Mouse (Mus musculus) T-helper 1 cell (primary cell): ENCODE results near the gene Mkrn2os.
"Not testable (repeated sequence)": the region's sequence is repeated elsewhere in the genome, so short reads cannot be mapped to it uniquely, and the experiment has no call there.

Source experiments
- in situ Hi-C: fragments of 300-600 bp; cut with MboI, MseI; formaldehyde crosslinking; loops from one replicate; pipeline ENCODE4 v1.15.1; 2025; ENCODE audit warnings: high pct_unique_total_duplicates

Gene Mkrn2os

DNA sequence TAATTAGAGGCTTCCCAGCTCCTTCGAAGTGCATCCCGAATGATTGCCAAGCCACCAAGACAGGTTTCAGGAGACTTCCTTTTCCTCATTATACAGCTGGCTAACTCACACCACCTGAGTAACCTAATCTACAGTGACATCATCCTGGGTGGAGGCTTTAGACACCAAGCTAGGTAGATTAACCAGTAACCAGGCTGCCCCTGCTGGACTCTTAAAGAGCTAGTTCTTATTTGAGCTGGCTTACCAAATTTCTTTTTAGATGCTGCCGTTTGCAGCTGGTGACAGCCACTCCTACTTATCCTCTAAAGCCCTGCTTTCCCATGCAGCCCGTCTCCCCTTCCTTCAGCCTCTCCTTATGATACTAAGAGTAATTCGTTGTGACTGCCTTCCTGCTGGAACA, at the start of gene Mkrn2os:
TSS of gene Mkrn2os (minus strand) at position 119 of the 400 bp plus-strand sequence.
- in situ Hi-C loops: no loop called here

GRCm38 (mm10) chr6:115638188-115638587, 45.8 kb upstream of the Mkrn2os start:
- in situ Hi-C loops: not testable (repeated sequence)

GRCm38 (mm10) chr6:115634015-115634414, 41.6 kb upstream of the Mkrn2os start:
- in situ Hi-C loops: no loop called here

- in situ Hi-C loops: no loop called here
Measured at GRCm38 (mm10) chr6:115631056-115631795, 38.9 kb upstream of the Mkrn2os start.

GRCm38 (mm10) chr6:115626121-115626520, 33.7 kb upstream of the Mkrn2os start:
- in situ Hi-C loops: no loop called here

- in situ Hi-C loops: no loop called here
Measured at GRCm38 (mm10) chr6:115620942-115621341, 28.6 kb upstream of the Mkrn2os start.

GRCm38 (mm10) chr6:115619818-115620217, 27.4 kb upstream of the Mkrn2os start:
- in situ Hi-C loops: no loop called here

DNA sequence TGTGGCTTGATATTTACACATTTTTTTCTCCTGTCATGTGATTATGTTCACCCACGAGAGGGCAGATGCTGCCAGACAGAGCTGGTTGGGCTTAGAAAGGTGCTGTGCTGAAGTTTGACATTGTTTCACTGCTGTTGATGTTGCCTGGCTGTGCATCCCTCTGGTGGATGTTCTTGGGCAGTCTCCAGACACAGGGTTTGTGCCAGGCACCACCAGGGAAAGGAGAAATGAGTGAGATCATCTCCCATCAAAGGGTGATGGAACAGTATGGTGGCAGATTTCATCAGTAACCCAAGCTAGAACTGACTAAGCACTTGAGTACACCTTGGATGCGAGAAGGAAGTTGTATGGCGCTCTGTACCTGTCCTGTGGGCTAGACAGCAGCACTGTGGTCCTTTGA, 23.6 kb upstream of the Mkrn2os start:
- in situ Hi-C loops: no loop called here

DNA sequence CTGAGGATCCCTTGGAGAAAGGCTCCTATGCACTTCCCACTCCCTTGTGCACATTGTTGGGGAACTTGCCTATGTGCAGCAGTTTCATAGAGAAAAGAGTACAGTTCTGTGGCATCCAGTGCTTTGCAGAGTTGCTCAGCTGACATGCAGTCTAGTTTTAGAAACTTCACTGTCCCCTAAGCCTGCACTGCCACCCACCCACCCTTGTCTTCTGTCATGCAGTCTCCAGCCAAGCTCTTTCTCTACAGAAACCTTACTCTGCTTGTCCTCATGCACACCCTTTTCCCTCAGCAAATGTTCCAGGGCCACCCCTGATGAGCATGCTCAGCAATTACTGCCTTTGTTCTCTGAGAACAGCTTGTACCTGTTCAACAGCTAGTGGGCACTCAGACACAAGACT, 21.4 kb upstream of the Mkrn2os start:
- in situ Hi-C loops: no loop called here

DNA sequence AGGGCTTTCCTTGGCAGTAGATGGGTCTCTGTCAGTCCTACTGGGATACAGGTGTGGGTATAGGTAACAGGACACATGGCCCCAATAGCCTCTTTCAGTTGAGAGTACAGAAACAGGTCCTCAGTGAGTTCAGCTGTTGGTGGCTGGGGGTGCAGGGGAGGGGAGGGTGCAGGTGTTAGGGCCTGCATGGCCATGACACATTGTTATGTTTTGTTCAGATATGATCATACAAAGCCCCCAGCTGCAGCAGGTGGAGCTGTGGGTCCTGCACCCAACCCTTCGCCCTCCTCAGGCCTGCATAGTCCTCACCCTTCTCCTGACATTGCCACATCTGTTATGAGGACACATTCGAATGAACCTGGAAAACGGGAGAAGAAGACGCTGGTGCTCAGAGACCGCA, 17.9 kb upstream of the Mkrn2os start:
- in situ Hi-C loops: no loop called here

- in situ Hi-C loops: no loop called here
Measured at GRCm38 (mm10) chr6:115609121-115609520, 16.7 kb upstream of the Mkrn2os start.

GRCm38 (mm10) chr6:115607429-115607828, 15.1 kb upstream of the Mkrn2os start:
- in situ Hi-C loops: no loop called here

DNA sequence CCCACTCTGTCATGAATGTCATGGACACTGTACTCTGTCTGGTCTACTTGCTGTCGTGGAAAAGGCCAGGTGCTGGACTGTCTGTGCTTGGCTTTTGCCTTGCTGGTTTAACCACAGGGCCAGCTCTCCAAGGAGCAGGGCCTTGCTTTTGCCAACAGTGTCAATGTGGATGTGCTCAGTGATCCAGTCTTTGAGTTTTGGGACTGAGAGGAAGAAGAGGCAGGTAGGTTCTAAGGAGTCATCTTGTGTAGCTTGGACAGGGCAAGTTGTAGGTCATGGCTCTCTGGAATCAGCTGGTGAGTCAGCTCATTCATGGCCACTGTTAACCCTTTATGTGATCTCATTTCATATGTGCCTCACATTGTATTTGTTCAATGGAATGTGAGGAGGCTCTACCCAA, 14.1 kb upstream of the Mkrn2os start:
- in situ Hi-C loops: no loop called here

DNA sequence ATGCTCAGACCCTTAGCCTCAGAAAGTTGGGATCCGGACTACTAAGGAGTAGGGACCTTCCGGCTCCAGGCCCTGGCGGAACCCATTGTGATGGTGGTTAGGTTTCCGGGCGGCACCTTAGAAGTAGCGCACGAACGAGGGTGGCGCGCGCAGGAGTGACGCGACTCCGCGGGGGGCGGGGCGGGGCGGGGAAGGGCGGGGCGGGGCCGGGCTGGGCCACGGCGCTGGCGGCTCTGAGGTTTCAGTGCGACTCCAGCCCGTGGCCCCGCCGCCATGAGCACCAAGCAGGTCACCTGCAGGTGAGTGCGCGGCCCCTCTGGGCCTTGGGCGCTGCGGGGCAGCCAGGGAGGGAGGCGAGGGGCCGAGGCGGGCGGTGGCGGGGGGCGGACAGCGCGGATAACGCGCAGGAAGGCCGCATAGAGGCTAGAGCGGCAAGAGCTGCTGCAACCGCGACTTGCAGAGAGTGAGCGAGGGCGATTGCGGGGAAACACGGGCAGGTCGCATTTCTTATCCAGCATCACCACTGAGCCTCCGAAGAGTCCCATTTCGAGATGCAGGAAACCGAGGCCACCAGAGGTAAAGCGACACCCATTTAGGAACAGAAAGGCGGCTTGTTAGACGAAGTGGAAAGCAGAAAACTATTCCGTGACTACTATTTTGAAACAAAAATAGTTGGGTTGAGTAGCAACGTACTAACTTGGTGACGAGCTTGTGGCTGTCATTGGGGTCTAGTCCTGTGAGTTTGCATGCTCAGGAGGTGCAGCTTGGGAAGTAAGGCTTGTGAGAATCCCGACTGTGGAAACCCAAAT, 9.5 kb upstream of the Mkrn2os start, which contains the start of gene Mkrn2:
TSS of gene Mkrn2 (plus strand) at position 188 of the 809 bp plus-strand sequence.
- in situ Hi-C loops: no loop called here

DNA sequence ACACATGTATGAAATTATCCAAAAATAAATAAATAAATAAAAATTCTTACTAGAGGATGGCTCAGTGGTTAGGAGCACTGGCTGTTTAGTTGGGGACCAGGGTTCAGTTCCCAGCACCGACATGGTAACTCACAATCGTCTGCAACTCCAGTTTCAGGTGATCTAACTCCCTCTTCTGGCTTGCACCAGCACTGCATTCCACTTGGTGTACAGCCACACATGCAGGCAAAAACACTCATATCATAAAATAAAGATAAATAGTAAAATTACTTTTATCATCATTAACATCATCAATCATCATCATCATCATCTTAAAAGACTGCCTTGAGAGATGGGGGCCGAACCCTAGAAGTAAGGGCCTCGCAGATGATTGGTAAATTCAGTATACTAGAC, 8.9 kb upstream of the Mkrn2os start:
- in situ Hi-C loops: no loop called here

GRCm38 (mm10) chr6:115595667-115596066, 3.3 kb upstream of the Mkrn2os start:
- in situ Hi-C loops: no loop called here

GRCm38 (mm10) chr6:115594463-115594862, 2.1 kb upstream of the Mkrn2os start:
- in situ Hi-C loops: no loop called here

DNA sequence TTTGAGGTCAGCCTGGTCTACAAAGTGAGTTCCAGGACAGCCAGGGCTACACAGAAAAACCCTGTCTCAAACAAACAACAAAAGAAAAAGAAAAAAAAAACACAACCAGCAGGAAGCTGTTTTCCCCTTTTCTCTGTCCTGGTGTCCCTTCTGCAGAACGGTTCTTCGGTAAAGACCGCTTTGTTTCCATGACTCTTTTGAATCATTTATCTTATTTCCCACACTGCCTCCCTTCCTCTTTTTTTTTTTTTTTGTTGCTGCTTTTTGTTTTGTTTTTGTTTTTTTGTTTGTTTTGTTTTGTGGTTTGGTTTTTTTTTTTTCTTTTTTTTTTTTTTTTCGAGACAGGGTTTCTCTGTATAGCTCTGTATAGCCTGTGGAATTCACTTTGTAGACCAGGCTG, 876 bp upstream of the Mkrn2os start:
- in situ Hi-C loops: no loop called here

GRCm38 (mm10) chr6:115591692-115592359, 550 bp downstream of the Mkrn2os start:
- in situ Hi-C loops: no loop called here

GRCm38 (mm10) chr6:115586321-115586720, 6.1 kb downstream of the Mkrn2os start:
- in situ Hi-C loops: no loop called here

- in situ Hi-C loops: no loop called here
Measured at GRCm38 (mm10) chr6:115584176-115584575, 8.2 kb downstream of the Mkrn2os start.

DNA sequence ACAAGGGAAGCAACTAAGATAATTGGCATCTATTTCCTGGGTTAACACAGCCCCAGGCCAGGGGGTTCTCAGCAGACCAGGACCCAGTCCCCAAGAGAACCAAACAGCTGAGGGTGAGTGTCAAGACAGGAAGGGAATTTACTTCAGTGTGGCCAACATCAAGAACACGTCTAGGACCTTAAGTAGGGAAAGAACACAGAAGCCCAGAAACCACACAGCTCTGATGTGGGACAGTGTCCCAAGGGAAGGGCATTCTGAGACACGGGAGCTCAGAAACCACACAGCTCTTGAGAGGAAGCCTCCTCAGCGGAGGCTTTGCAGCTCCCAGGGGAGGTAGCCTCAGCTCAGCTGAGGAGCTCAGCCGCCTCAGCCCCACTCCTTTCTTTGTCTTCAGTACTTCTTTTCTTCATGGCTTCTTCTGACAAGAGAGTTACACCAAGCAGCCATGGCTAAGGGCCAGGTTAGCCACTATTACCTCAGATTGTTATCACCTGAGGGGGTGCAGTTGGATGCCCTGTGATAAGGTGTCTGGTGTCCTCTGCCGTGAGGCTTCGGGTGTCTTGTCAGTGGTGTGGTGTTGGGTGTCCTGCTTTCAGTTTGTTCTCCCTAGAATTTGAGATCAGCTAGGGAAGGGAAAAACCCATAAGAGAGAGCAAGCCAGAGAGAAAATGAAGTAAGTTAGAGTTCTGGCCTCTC, 8.8 kb downstream of the Mkrn2os start:
- in situ Hi-C loops: no loop called here
